ENCODE assay signal across 17 mouse cellular contexts in the genomic region with DNA sequence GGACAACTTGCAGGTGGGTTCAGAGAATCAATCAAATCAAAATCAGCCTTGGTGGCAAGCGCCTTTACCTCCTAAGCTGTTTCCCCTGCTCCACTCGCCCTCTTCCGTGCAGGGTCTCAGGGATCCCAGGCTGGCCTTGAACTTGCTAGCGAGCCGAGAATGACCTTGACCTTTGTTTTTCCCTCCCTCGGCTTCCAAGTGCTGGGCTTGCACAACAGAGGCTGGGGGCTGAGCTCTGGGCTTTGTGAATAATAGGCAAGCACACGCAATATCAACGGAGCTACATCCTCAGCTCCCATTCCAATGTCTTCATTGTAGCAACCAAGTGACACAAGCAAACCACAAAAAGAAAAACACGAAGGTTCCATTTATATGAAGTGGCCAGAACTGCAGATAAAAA.
"Had no signal": no experiment of that assay in that cellular context is flagged by ENCODE, and none has a peak within 500 bp of the region (broad histone marks: within the 10 kb centered on the region; RNA-seq: fewer than 3 reads in every experiment).

No protein-coding gene starts in this region.

- H3K27me3 ChIP-seq: liver, embryonic 13.5 days; lung, embryonic 15.5 days; midbrain, embryonic 12.5 days; midbrain, embryonic 15.5 days; neural tube, embryonic 13.5 days had no signal

- H3K4me1 ChIP-seq: lung, embryonic 15.5 days; midbrain, embryonic 12.5 days; midbrain, embryonic 15.5 days had no signal

- DNase-seq: kidney, adult 18-20 months; kidney, adult 9 months; kidney, postnatal 14 days; liver, embryonic 13.5 days; lung, postnatal 10 days; lung, postnatal 36 days; retina, postnatal 1 day; right cerebral cortex, postnatal 4 days; thymus, adult 2 months; thymus, postnatal 14 days; thymus, postnatal 4 days had no signal

- H3K4me3 ChIP-seq: liver, embryonic 13.5 days; lung, embryonic 15.5 days; midbrain, embryonic 12.5 days; midbrain, embryonic 15.5 days; myocyte; neural tube, embryonic 13.5 days had no signal

- ATAC-seq: midbrain, embryonic 15.5 days had no signal

- H3K9me3 ChIP-seq: liver, embryonic 13.5 days; lung, embryonic 15.5 days; midbrain, embryonic 12.5 days; midbrain, embryonic 15.5 days; neural tube, embryonic 13.5 days had no signal

- H3K4me2 ChIP-seq: midbrain, embryonic 12.5 days; midbrain, embryonic 15.5 days; neural tube, embryonic 13.5 days had no signal

- H3K9ac ChIP-seq: liver, embryonic 13.5 days; lung, embryonic 15.5 days; midbrain, embryonic 12.5 days; midbrain, embryonic 15.5 days; neural tube, embryonic 13.5 days had no signal

- H3K27ac ChIP-seq: lung, embryonic 15.5 days; midbrain, embryonic 12.5 days; midbrain, embryonic 15.5 days; neural tube, embryonic 13.5 days; stomach, postnatal 0 days had no signal

- H3K36me3 ChIP-seq: midbrain, embryonic 15.5 days had no signal
